Mouse (Mus musculus) forebrain, embryonic 11.5 days (tissue): Measurements from ENCODE around the gene Nlrp3. TPM values are rescaled to one million over a fixed set of nuclear protein-coding genes. Genes with fewer than 3 reads are reported as not detected.

ENCODE experiments used
- ATAC-seq: fragments of 200-750 bp; cut with Nextera tagmentation; replicated peaks from 2 replicates; pipeline ENCODE4 v1.8.0; 2017; ENCODE audit warnings: moderate TSS enrichment; ENCODE audit not compliant: low FRiP score
- DNase-seq: peaks from one replicate; pipeline ENCODE4 v3.0.0-alpha.2; 2017; ENCODE audit warnings: low spot score
- H3K27ac ChIP-seq: fragments of 300-500 bp; sonication (generic); 2 replicates; pipeline ENCODE4 v1.5.1; 2014; ENCODE audit warnings: low read depth, low read length
- H3K27me3 ChIP-seq: fragments of 300-500 bp; sonication (generic); 2 replicates; pipeline ENCODE4 v1.6.1; 2014; ENCODE audit warnings: mild to moderate bottlenecking, low read length, mixed read lengths; ENCODE audit not compliant: control insufficient read depth, insufficient read depth
- H3K36me3 ChIP-seq: fragments of 300-500 bp; sonication (generic); 2 replicates; pipeline ENCODE4 v1.6.1; 2014; ENCODE audit warnings: mild to moderate bottlenecking, low read length, moderate library complexity, mixed read lengths; ENCODE audit not compliant: control insufficient read depth, insufficient read depth
- H3K4me1 ChIP-seq: fragments of 300-500 bp; sonication (generic); replicated peaks from 2 replicates; pipeline ENCODE4 v1.6.1; 2014; ENCODE audit warnings: low read length, mixed read lengths; ENCODE audit not compliant: control insufficient read depth, insufficient read depth
- H3K4me2 ChIP-seq: fragments of 300-500 bp; sonication (generic); 2 replicates; pipeline ENCODE4 v1.6.1; 2014; ENCODE audit warnings: low read depth, mild to moderate bottlenecking, low read length, moderate library complexity, mixed read lengths; ENCODE audit not compliant: severe bottlenecking
- H3K4me3 ChIP-seq: fragments of 300-500 bp; sonication (generic); 2 replicates; pipeline ENCODE4 v1.5.1; 2014; ENCODE audit warnings: low read depth, low read length
- H3K9ac ChIP-seq: fragments of 300-500 bp; sonication (generic); 2 replicates; pipeline ENCODE4 v1.6.1; 2014; ENCODE audit warnings: low read length
- H3K9me3 ChIP-seq: fragments of 300-500 bp; sonication (generic); 2 replicates; pipeline ENCODE4 v1.6.1; 2016; ENCODE audit warnings: low read length, mixed read lengths; ENCODE audit not compliant: control insufficient read depth
- WGBS: fragments of 180-500 bp; shearing (Covaris S2); extraction: QIAGEN DNeasy Blood & Tissue Kit; methylation state at CpG from one replicate; pipeline ENCODE4 v1.1.7; 2014; 5-methylcytosine and 5-hydroxymethylcytosine counted together
- polyA plus RNA-seq: library from polyadenylated mRNA; unstranded; fragments of >200 nt; fragmentation: Nextera tagmentation; extraction: Ambion mirVana; gene quantifications from 2 replicates; pipeline ENCODE4 v1.2.1, GENCODE M21; 2014

Gene Nlrp3
- polyA plus RNA-seq, result 0.08 and 0.09 TPM in 2 replicates

- DNase-seq (no peak), ATAC-seq (no peak)
- Histone ChIP-seq H3K9me3 (no peaks in the 10 kb centered on the region), H3K9ac (no peak within 1 kb of the TSS), H3K4me2 (no peak within 1 kb of the TSS), H3K36me3 (no peaks in the 10 kb centered on the region), H3K27ac (no peak within 1 kb of the TSS), H3K4me3 (no peak within 1 kb of the TSS), H3K27me3 (no peaks in the 10 kb centered on the region), H3K4me1 (no peaks in the 10 kb centered on the region)
- 43% methylated on average over 3 of the region's 3 CpGs for WGBS
Measured at GRCm38 (mm10) chr11:59541324-59541723, at the start of gene Nlrp3. Nlrp3 (plus strand) TSS chr11:59541568.

- 87% methylated on average over 6 of the region's 6 CpGs for WGBS
- Histone ChIP-seq H3K9me3 (no peaks in the 10 kb centered on the region), H3K27me3 (no peaks in the 10 kb centered on the region), H3K9ac (no peak overlapping the region), H3K36me3 (peaks cover 42% of the 10 kb centered on the region), H3K4me3 (no peak overlapping the region), H3K4me2 (no peak overlapping the region), H3K4me1 (no peaks in the 10 kb centered on the region), H3K27ac (no peak overlapping the region)
- no peak for DNase-seq
- no peak for ATAC-seq
Measured at GRCm38 (mm10) chr11:59496672-59497310, 44.6 kb upstream of the Nlrp3 start.

- Histone ChIP-seq H3K4me1 (no peaks in the 10 kb centered on the region), H3K9me3 (no peaks in the 10 kb centered on the region), H3K4me3 (no peak overlapping the region), H3K9ac (no peak overlapping the region), H3K36me3 (peaks cover 41% of the 10 kb centered on the region), H3K27me3 (no peaks in the 10 kb centered on the region), H3K4me2 (no peak overlapping the region), H3K27ac (no peak overlapping the region)
- ATAC-seq (no peak), DNase-seq (no peak)
- WGBS, result 89% methylated on average over 7 of the region's 7 CpGs
Measured at GRCm38 (mm10) chr11:59497747-59498146, 43.6 kb upstream of the Nlrp3 start.

- no peak overlapping the region for H3K4me3 ChIP-seq
- H3K36me3 ChIP-seq, result peaks cover 33% of the 10 kb centered on the region
- 93% methylated on average over 5 of the region's 5 CpGs for WGBS
- no peaks in the 10 kb centered on the region for H3K9me3 ChIP-seq
- ATAC-seq (no peak), DNase-seq (no peak)
- no peak overlapping the region for H3K4me2 ChIP-seq
- no peak overlapping the region for H3K9ac ChIP-seq
- no peak overlapping the region for H3K27ac ChIP-seq
- H3K27me3 ChIP-seq, result no peaks in the 10 kb centered on the region
- peaks cover 4% of the 10 kb centered on the region; the same call in 1 of the 2 replicates for H3K4me1 ChIP-seq
Measured at GRCm38 (mm10) chr11:59501978-59502700, 39.2 kb upstream of the Nlrp3 start.

- ATAC-seq (peak; percentile 64), DNase-seq (peak; percentile 84)
- H3K27me3 ChIP-seq, result no peaks in the 10 kb centered on the region
- peak overlapping the region; percentile 92 for H3K27ac ChIP-seq
- peak overlapping the region; percentile 89 for H3K4me3 ChIP-seq
- H3K4me1 ChIP-seq, result peaks cover 10% of the 10 kb centered on the region; the same call in 1 of the 2 replicates
- H3K4me2 ChIP-seq, result peak overlapping the region; percentile 93
- H3K36me3 ChIP-seq, result peaks cover 14% of the 10 kb centered on the region
- WGBS, result under 1% methylated on average over 21 of the region's 21 CpGs
- peak overlapping the region; percentile 96 for H3K9ac ChIP-seq
- no peaks in the 10 kb centered on the region for H3K9me3 ChIP-seq
Measured at GRCm38 (mm10) chr11:59505351-59505838, 36.0 kb upstream of the Nlrp3 start.

GRCm38 (mm10) chr11:59505839-59506712, 35.3 kb upstream of the Nlrp3 start:
- peak overlapping the region; percentile 93 for H3K4me2 ChIP-seq
- under 1% methylated on average over 61 of the region's 71 CpGs for WGBS
- H3K27ac ChIP-seq, result peak overlapping the region; percentile 92
- H3K36me3 ChIP-seq, result peaks cover 10% of the 10 kb centered on the region
- H3K4me3 ChIP-seq, result peak overlapping the region; percentile 89
- DNase-seq (peak; percentile 96), ATAC-seq (peak; percentile 94)
- H3K27me3 ChIP-seq, result no peaks in the 10 kb centered on the region
- H3K4me1 ChIP-seq, result peaks cover 10% of the 10 kb centered on the region; the same call in 1 of the 2 replicates
- peak overlapping the region; percentile 96 for H3K9ac ChIP-seq
- no peaks in the 10 kb centered on the region for H3K9me3 ChIP-seq

GRCm38 (mm10) chr11:59506713-59507074, 34.7 kb upstream of the Nlrp3 start:
- Histone ChIP-seq H3K36me3 (peaks cover 10% of the 10 kb centered on the region), H3K27ac (peak overlapping the region; percentile 92), H3K4me3 (peak overlapping the region; percentile 89), H3K4me1 (peaks cover 10% of the 10 kb centered on the region; the same call in 1 of the 2 replicates), H3K4me2 (peak overlapping the region; percentile 93), H3K9me3 (no peaks in the 10 kb centered on the region), H3K9ac (peak overlapping the region; percentile 96), H3K27me3 (no peaks in the 10 kb centered on the region)
- ATAC-seq (0 out of 2 replicates have a peak, but pooled peaks have one; percentile 4), DNase-seq (no peak)
- under 1% methylated on average over 14 of the region's 14 CpGs for WGBS

- Histone ChIP-seq H3K36me3 (no peaks in the 10 kb centered on the region), H3K9me3 (no peaks in the 10 kb centered on the region), H3K27me3 (no peaks in the 10 kb centered on the region), H3K4me2 (no peak overlapping the region), H3K4me3 (no peak overlapping the region), H3K4me1 (peaks cover 10% of the 10 kb centered on the region; the same call in 1 of the 2 replicates), H3K9ac (no peak overlapping the region), H3K27ac (no peak overlapping the region)
- DNase-seq, result no peak
- 68% methylated on average over 1 of the region's 1 CpGs for WGBS
- no peak for ATAC-seq
Measured at GRCm38 (mm10) chr11:59511558-59511957, 29.8 kb upstream of the Nlrp3 start.
